Mouse (Mus musculus) myocyte (in vitro differentiated cells): ENCODE results near the gene BC030867.

Experiments
- E2F4 ChIP-seq: IDR thresholded peaks from one replicate; pipeline ENCODE4 v1.6.1; 2011; ENCODE audit warnings: mild to moderate bottlenecking, control low read depth, moderate library complexity; ENCODE audit not compliant: insufficient read depth
- MAX ChIP-seq: IDR thresholded peaks from one replicate; pipeline ENCODE4 v1.6.1; 2011; ENCODE audit warnings: low read depth, mild to moderate bottlenecking, control low read depth
- MYOD1 ChIP-seq, 3 experiments: IDR thresholded peaks; one replicate each; pipeline ENCODE4 v1.6.1; 2011; ENCODE audit warnings: control low read depth in 2 of 3, low read depth in 2 of 3, mild to moderate bottlenecking in 2 of 3, moderate library complexity in 1 of 3; ENCODE audit not compliant: insufficient read length in 2 of 3, control insufficient read depth in 1 of 3
- POLR2A ChIP-seq: IDR thresholded peaks from one replicate; pipeline ENCODE4 v1.6.1; 2011; ENCODE audit warnings: low read depth, mild to moderate bottlenecking, control low read depth, moderate library complexity; ENCODE audit not compliant: insufficient read length
- POLR2AphosphoS2 ChIP-seq: IDR thresholded peaks from one replicate; pipeline ENCODE4 v1.6.1; 2011; ENCODE audit warnings: low read depth, control low read depth; ENCODE audit not compliant: insufficient read length
- TCF12 ChIP-seq: IDR thresholded peaks from one replicate; pipeline ENCODE4 v1.6.1; 2011; ENCODE audit warnings: mild to moderate bottlenecking, control low read depth; ENCODE audit not compliant: poor library complexity, insufficient read depth, severe bottlenecking
- USF1 ChIP-seq: IDR thresholded peaks from one replicate; pipeline ENCODE4 v1.6.1; 2011; ENCODE audit warnings: low read depth, mild to moderate bottlenecking, control low read depth, moderate library complexity

DNA sequence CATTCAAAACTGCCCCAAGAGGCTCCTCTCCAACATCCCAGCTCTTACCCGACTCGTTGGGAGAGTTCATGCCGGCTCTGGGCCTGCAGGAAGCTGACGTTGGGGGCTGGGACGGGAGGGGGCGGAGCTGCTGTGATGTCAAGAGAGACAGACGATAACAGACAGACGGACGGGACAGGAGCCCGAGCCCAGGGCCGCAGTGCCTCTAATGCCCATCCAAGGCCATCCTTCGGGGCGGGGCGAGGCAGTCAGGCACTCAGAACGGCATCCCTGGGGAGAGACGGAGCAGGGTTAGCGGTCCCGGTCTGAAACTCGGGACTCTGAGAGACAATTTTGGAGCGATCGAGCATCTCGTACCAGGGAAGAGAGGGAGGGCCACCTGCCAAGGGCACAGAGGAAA, 24.0 kb upstream of the BC030867 start:
- TF ChIP-seq POLR2A (no peak), POLR2AphosphoS2 (no peak), E2F4 (no peak), MYOD1 (IDR thresholded peaks at IDR 0.05; ENCODE audit: control insufficient read depth in 1 of 3, insufficient read length in 2 of 3, low read depth in 2 of 3) (no peak), TCF12 (no peak), USF1 (no peak), MAX (no peak)
